Mouse (Mus musculus): Measurements from ENCODE around the gene Tti1. TPM values are rescaled to one million over a fixed set of nuclear protein-coding genes. Genes with fewer than 3 reads are reported as not detected.

The Tti1 gene
- 13.6 and 15.2 TPM in 2 replicates for polyA plus RNA-seq (2015; fragmentation: Nextera tagmentation; extraction: Ambion mirVana)

- peak; percentile 3; the same call in 1 of the 2 replicates for TF ChIP-seq CTCF (IDR thresholded peaks at IDR 0.05; ENCODE audit: low read depth)
- H3K4me3 ChIP-seq (replicated peaks; ENCODE audit: low read depth, low read length): peak within 1 kb of the TSS; percentile 97
Observed at GRCm38 (mm10) chr2:158028354-158028863, at the start of gene Tti1, which contains the start of gene Rprd1b. TSS of gene Tti1 (minus strand) at chr2:158028433. TSS of gene Rprd1b (plus strand) at chr2:158028497.

GRCm38 (mm10) chr2:158077981-158078380 is 49.7 kb upstream of the Tti1 start:
- H3K4me3 ChIP-seq (replicated peaks; ENCODE audit: low read depth, low read length): no peak overlapping the region
- ATAC-seq (replicated peaks; ENCODE audit: low FRiP score, low read depth) (no peak), DNase-seq (ENCODE audit: low spot score) (no peak)
- 26% methylated on average over 2 of the region's 2 CpGs for WGBS
- peaks cover 36% of the 10 kb centered on the region for H3K36me3 ChIP-seq (ENCODE audit: insufficient read depth, low read length)
- H3K4me1 ChIP-seq (replicated peaks; ENCODE audit: insufficient read depth, low read length): no peaks in the 10 kb centered on the region; the same call in 1 of the 2 replicates
- H3K9ac ChIP-seq (ENCODE audit: low read depth, low read length): no peak overlapping the region
- H3K9me3 ChIP-seq (replicated peaks; ENCODE audit: low read length): no peaks in the 10 kb centered on the region
- TF ChIP-seq CTCF (IDR thresholded peaks at IDR 0.05; ENCODE audit: low read depth): no peak
- H3K4me2 ChIP-seq (ENCODE audit: low read length): no peak overlapping the region
- no peaks in the 10 kb centered on the region for H3K27me3 ChIP-seq (ENCODE audit: insufficient read depth, low read length)
- no peak overlapping the region for H3K27ac ChIP-seq

More at GRCm38 (mm10) chr2:158028354-158028863, at the start of gene Tti1, which contains the start of gene Rprd1b:
- H3K4me2 ChIP-seq (ENCODE audit: low read length): peak within 1 kb of the TSS; percentile 65
- no peaks in the 10 kb centered on the region for H3K9me3 ChIP-seq (replicated peaks; ENCODE audit: low read length)
- peak; percentile 99 for DNase-seq (ENCODE audit: low spot score)
- WGBS: under 1% methylated on average over 52 of the region's 52 CpGs
- H3K36me3 ChIP-seq (ENCODE audit: insufficient read depth, low read length): no peaks in the 10 kb centered on the region
- peak within 1 kb of the TSS; percentile 92 for H3K9ac ChIP-seq (ENCODE audit: low read depth, low read length)
- peak; percentile 95 for ATAC-seq (replicated peaks; ENCODE audit: low FRiP score, low read depth)
- H3K4me1 ChIP-seq (replicated peaks; ENCODE audit: insufficient read depth, low read length): peaks cover 21% of the 10 kb centered on the region
- no peaks in the 10 kb centered on the region for H3K27me3 ChIP-seq (ENCODE audit: insufficient read depth, low read length)
- H3K27ac ChIP-seq: peak within 1 kb of the TSS; percentile 94

GRCm38 (mm10) chr2:158076690-158077089 is 48.5 kb upstream of the Tti1 start:
- no peak overlapping the region for H3K4me3 ChIP-seq (replicated peaks; ENCODE audit: low read depth, low read length)
- no peak for DNase-seq (ENCODE audit: low spot score)
- no peak for TF ChIP-seq CTCF (IDR thresholded peaks at IDR 0.05; ENCODE audit: low read depth)
- H3K27me3 ChIP-seq (ENCODE audit: insufficient read depth, low read length): no peaks in the 10 kb centered on the region
- 76% methylated on average over 6 of the region's 6 CpGs for WGBS
- no peak for ATAC-seq (replicated peaks; ENCODE audit: low FRiP score, low read depth)
- H3K27ac ChIP-seq: no peak overlapping the region
- H3K4me1 ChIP-seq (replicated peaks; ENCODE audit: insufficient read depth, low read length): peaks cover under 1% of the 10 kb centered on the region; the same call in 1 of the 2 replicates
- H3K9me3 ChIP-seq (replicated peaks; ENCODE audit: low read length): no peaks in the 10 kb centered on the region
- no peak overlapping the region for H3K9ac ChIP-seq (ENCODE audit: low read depth, low read length)
- H3K36me3 ChIP-seq (ENCODE audit: insufficient read depth, low read length): peaks cover 45% of the 10 kb centered on the region
- no peak overlapping the region for H3K4me2 ChIP-seq (ENCODE audit: low read length)

GRCm38 (mm10) chr2:158074835-158075234 is 46.6 kb upstream of the Tti1 start:
- DNase-seq (ENCODE audit: low spot score) (no peak), ATAC-seq (replicated peaks; ENCODE audit: low FRiP score, low read depth) (no peak)
- Histone ChIP-seq H3K27me3 (ENCODE audit: insufficient read depth, low read length) (no peaks in the 10 kb centered on the region), H3K9ac (ENCODE audit: low read depth, low read length) (no peak overlapping the region), H3K4me1 (replicated peaks; ENCODE audit: insufficient read depth, low read length) (peaks cover 5% of the 10 kb centered on the region; the same call in 1 of the 2 replicates), H3K27ac (no peak overlapping the region), H3K4me2 (ENCODE audit: low read length) (no peak overlapping the region), H3K4me3 (replicated peaks; ENCODE audit: low read depth, low read length) (no peak overlapping the region), H3K9me3 (replicated peaks; ENCODE audit: low read length) (no peaks in the 10 kb centered on the region), H3K36me3 (ENCODE audit: insufficient read depth, low read length) (peaks cover 53% of the 10 kb centered on the region)
- no peak for TF ChIP-seq CTCF (IDR thresholded peaks at IDR 0.05; ENCODE audit: low read depth)
- WGBS: 91% methylated on average over 5 of the region's 5 CpGs

- 66% methylated on average over 5 of the region's 5 CpGs for WGBS
- no peak for TF ChIP-seq CTCF (IDR thresholded peaks at IDR 0.05; ENCODE audit: low read depth)
Observed at GRCm38 (mm10) chr2:158071633-158071995, 43.4 kb upstream of the Tti1 start.

GRCm38 (mm10) chr2:158070885-158071632 is 42.8 kb upstream of the Tti1 start:
- H3K36me3 ChIP-seq (ENCODE audit: insufficient read depth, low read length): peaks cover 42% of the 10 kb centered on the region
- H3K27ac ChIP-seq: 0 out of 2 replicates have a peak overlapping the region, but pooled peaks have one; percentile 4
- TF ChIP-seq CTCF (IDR thresholded peaks at IDR 0.05; ENCODE audit: low read depth): 0 out of 2 replicates have a peak, but pooled peaks have one; percentile 5
- H3K4me1 ChIP-seq (replicated peaks; ENCODE audit: insufficient read depth, low read length): peaks cover 5% of the 10 kb centered on the region; the same call in 1 of the 2 replicates
- H3K9me3 ChIP-seq (replicated peaks; ENCODE audit: low read length): no peaks in the 10 kb centered on the region
- H3K27me3 ChIP-seq (ENCODE audit: insufficient read depth, low read length): no peaks in the 10 kb centered on the region
- H3K4me2 ChIP-seq (ENCODE audit: low read length): no peak overlapping the region
- ATAC-seq (replicated peaks; ENCODE audit: low FRiP score, low read depth) (no peak), DNase-seq (ENCODE audit: low spot score) (no peak)
- H3K9ac ChIP-seq (ENCODE audit: low read depth, low read length): no peak overlapping the region
- H3K4me3 ChIP-seq (replicated peaks; ENCODE audit: low read depth, low read length): no peak overlapping the region
- WGBS: 57% methylated on average over 3 of the region's 3 CpGs

More at GRCm38 (mm10) chr2:158071633-158071995, 43.4 kb upstream of the Tti1 start:
- Histone ChIP-seq H3K9me3 (replicated peaks; ENCODE audit: low read length) (no peaks in the 10 kb centered on the region), H3K4me2 (ENCODE audit: low read length) (no peak overlapping the region), H3K36me3 (ENCODE audit: insufficient read depth, low read length) (peaks cover 48% of the 10 kb centered on the region), H3K27ac (0 out of 2 replicates have a peak overlapping the region, but pooled peaks have one; percentile 4), H3K27me3 (ENCODE audit: insufficient read depth, low read length) (no peaks in the 10 kb centered on the region), H3K4me1 (replicated peaks; ENCODE audit: insufficient read depth, low read length) (peaks cover 5% of the 10 kb centered on the region; the same call in 1 of the 2 replicates), H3K9ac (ENCODE audit: low read depth, low read length) (no peak overlapping the region), H3K4me3 (replicated peaks; ENCODE audit: low read depth, low read length) (no peak overlapping the region)
- DNase-seq (ENCODE audit: low spot score): no peak
- no peak for ATAC-seq (replicated peaks; ENCODE audit: low FRiP score, low read depth)

Data from kidney, postnatal 0 days (tissue).